8 mouse cellular contexts compared by ENCODE assay signal in genomic region chr15:98676471-98676870, GRCm38 (mm10). TPM values are rescaled to one million over a fixed set of nuclear protein-coding genes. Genes with fewer than 3 reads are reported as not detected.
A peak's percentile ranks its signal among the peaks of the same experiment; 100 is the strongest.
DNase-seq lines count a peak whose midpoint lies in the region; ATAC-seq lines count a peak whose summit lies in the region.

No protein-coding gene starts in this region.

- peaks cover 17% of the 10 kb centered on the region for H3K4me1 ChIP-seq in lung, embryonic 15.5 days
- peaks cover 25% of the 10 kb centered on the region for H3K4me1 ChIP-seq in heart, embryonic 16.5 days (ENCODE audit: control insufficient read depth, insufficient read depth, low read length)
- peaks cover 21% of the 10 kb centered on the region for H3K4me1 ChIP-seq in liver, embryonic 13.5 days (replicated peaks)
- peaks cover 9% of the 10 kb centered on the region; the same call in 1 of the 2 replicates for H3K4me1 ChIP-seq in stomach, embryonic 14.5 days (ENCODE audit: control insufficient read depth, insufficient read depth, low read length)

- no peak overlapping the region for H3K9ac ChIP-seq in lung, embryonic 15.5 days
- H3K9ac ChIP-seq in heart, embryonic 16.5 days (ENCODE audit: low read length) = peak overlapping the region; percentile 41
- H3K9ac ChIP-seq in liver, embryonic 13.5 days = no peak overlapping the region
- H3K9ac ChIP-seq in stomach, embryonic 14.5 days (replicated peaks; ENCODE audit: low read depth, low read length) = no peak overlapping the region

- ATAC-seq in lung, embryonic 15.5 days (ENCODE audit: borderline replicate concordance, extremely low read depth, low FRiP score, low TSS enrichment) = 0 out of 2 replicates have a peak, but pooled peaks have one; percentile 27
- no peak; the same call in 1 of the 2 replicates for ATAC-seq in heart, embryonic 16.5 days (replicated peaks; ENCODE audit: extremely low read depth, insufficient read depth, low FRiP score)
- ATAC-seq in liver, embryonic 13.5 days (ENCODE audit: low read depth) = no peak
- ATAC-seq in stomach, embryonic 14.5 days (ENCODE audit: insufficient number of reproducible peaks, insufficient read depth, low FRiP score, low read depth) = no peak

- peaks cover 65% of the 10 kb centered on the region for H3K27me3 ChIP-seq in lung, embryonic 15.5 days
- peaks cover 30% of the 10 kb centered on the region for H3K27me3 ChIP-seq in heart, embryonic 16.5 days (ENCODE audit: control insufficient read depth, insufficient read depth, low read length)
- peaks cover 84% of the 10 kb centered on the region for H3K27me3 ChIP-seq in liver, embryonic 13.5 days
- 0 out of 2 replicates have a peak, but pooled peaks cover 13% of the 10 kb centered on the region for H3K27me3 ChIP-seq in stomach, embryonic 14.5 days (ENCODE audit: control insufficient read depth, insufficient read depth, low read length)

- H3K4me2 ChIP-seq in lung, embryonic 15.5 days = peak overlapping the region; percentile 88
- peak overlapping the region; percentile 93 for H3K4me2 ChIP-seq in heart, embryonic 16.5 days (ENCODE audit: low read depth, low read length)
- peak overlapping the region; percentile 66 for H3K4me2 ChIP-seq in liver, embryonic 13.5 days
- H3K4me2 ChIP-seq in stomach, embryonic 14.5 days (replicated peaks; ENCODE audit: low read depth, low read length) = peak overlapping the region; percentile 80

- peak overlapping the region; percentile 38 for H3K4me3 ChIP-seq in lung, embryonic 15.5 days
- peak overlapping the region; percentile 58 for H3K4me3 ChIP-seq in heart, embryonic 16.5 days (ENCODE audit: low read length)
- peak overlapping the region; percentile 46 for H3K4me3 ChIP-seq in liver, embryonic 13.5 days (replicated peaks)
- peak overlapping the region; percentile 28; the same call in 1 of the 2 replicates for H3K4me3 ChIP-seq in stomach, embryonic 14.5 days (ENCODE audit: low read depth, low read length)

- no peak overlapping the region for H3K27ac ChIP-seq in lung, embryonic 15.5 days
- H3K27ac ChIP-seq in heart, embryonic 16.5 days (ENCODE audit: low read length) = no peak overlapping the region
- H3K27ac ChIP-seq in liver, embryonic 13.5 days = no peak overlapping the region
- H3K27ac ChIP-seq in stomach, embryonic 14.5 days (ENCODE audit: low read length) = no peak overlapping the region

- no peak for DNase-seq in lung, postnatal 25 days (ENCODE audit: low spot score)
- DNase-seq in cerebellum, adult 11-12 months = peak; percentile 73
- no peak for DNase-seq in liver, embryonic 13.5 days
- no peak for DNase-seq in gastrocnemius, postnatal 10 days
- no peak for DNase-seq in layer of hippocampus, adult 11-12 months (ENCODE audit: low spot score)

- H3K9me3 ChIP-seq in lung, embryonic 15.5 days = no peaks in the 10 kb centered on the region
- H3K9me3 ChIP-seq in heart, embryonic 16.5 days (replicated peaks; ENCODE audit: control insufficient read depth, low read length) = no peaks in the 10 kb centered on the region
- no peaks in the 10 kb centered on the region for H3K9me3 ChIP-seq in liver, embryonic 13.5 days (replicated peaks)
- no peaks in the 10 kb centered on the region for H3K9me3 ChIP-seq in stomach, embryonic 14.5 days (ENCODE audit: control insufficient read depth, low read depth, low read length)

- H3K36me3 ChIP-seq in lung, embryonic 15.5 days = no peaks in the 10 kb centered on the region
- no peaks in the 10 kb centered on the region for H3K36me3 ChIP-seq in heart, embryonic 16.5 days (ENCODE audit: control insufficient read depth, insufficient read depth)
- no peaks in the 10 kb centered on the region for H3K36me3 ChIP-seq in liver, embryonic 13.5 days
- no peaks in the 10 kb centered on the region for H3K36me3 ChIP-seq in stomach, embryonic 14.5 days (ENCODE audit: control insufficient read depth, insufficient read depth, low read length)

- 3% methylated on average over 9 of the region's 9 CpGs for WGBS in lung, embryonic 15.5 days
- WGBS in heart, embryonic 16.5 days = 3% methylated on average over 9 of the region's 9 CpGs
- 3% methylated on average over 9 of the region's 9 CpGs for WGBS in liver, embryonic 13.5 days (ENCODE audit: insufficient replicate concordance)
- 3% methylated on average over 9 of the region's 9 CpGs for WGBS in stomach, embryonic 14.5 days

RNA-seq across cellular contexts. Expression of gene Rnd1, which starts 0.8 kb away (rescaled TPM):
- polyA plus RNA-seq in lung, embryonic 15.5 days (2015; fragmentation: Nextera tagmentation; extraction: Ambion mirVana) = 0.63 and 0.92 TPM in 2 replicates
- 1.1 and 1.7 TPM in 2 replicates for polyA plus RNA-seq in heart, embryonic 16.5 days (2015; fragmentation: Nextera tagmentation; extraction: Ambion mirVana)
- polyA plus RNA-seq in liver, embryonic 13.5 days (2015; fragmentation: Nextera tagmentation; extraction: Ambion mirVana) = 0.35 and 0.37 TPM in 2 replicates
- 0.75 and 0.83 TPM in 2 replicates for polyA plus RNA-seq in stomach, embryonic 14.5 days (2014; fragmentation: Nextera tagmentation; extraction: Ambion mirVana)
- 1 to 10 TPM in 1 of 2 experiments, under 1 TPM in 1; 0.49 to 1.9 TPM for total RNA-seq in gastrocnemius, postnatal 10 days (2021)

RNA-seq across cellular contexts. Expression of gene Ddx23, which starts 13.8 kb away (rescaled TPM):
- 22.5 and 22.9 TPM in 2 replicates for polyA plus RNA-seq in lung, embryonic 15.5 days (2015; fragmentation: Nextera tagmentation; extraction: Ambion mirVana)
- 15.2 and 18.3 TPM in 2 replicates for polyA plus RNA-seq in heart, embryonic 16.5 days (2015; fragmentation: Nextera tagmentation; extraction: Ambion mirVana)
- polyA plus RNA-seq in liver, embryonic 13.5 days (2015; fragmentation: Nextera tagmentation; extraction: Ambion mirVana) = 14.7 and 15.5 TPM in 2 replicates
- 30.1 and 30.3 TPM in 2 replicates for polyA plus RNA-seq in stomach, embryonic 14.5 days (2014; fragmentation: Nextera tagmentation; extraction: Ambion mirVana)
- 10 to 100 TPM; 53.6 to 57.6 TPM for total RNA-seq in gastrocnemius, postnatal 10 days (2021)

RNA-seq across cellular contexts. Expression of gene Ccdc65, which starts 31.5 kb away (rescaled TPM):
- polyA plus RNA-seq in lung, embryonic 15.5 days (2015; fragmentation: Nextera tagmentation; extraction: Ambion mirVana) = 2.1 and 2.8 TPM in 2 replicates
- polyA plus RNA-seq in heart, embryonic 16.5 days (2015; fragmentation: Nextera tagmentation; extraction: Ambion mirVana) = 0.97 and 1.0 TPM in 2 replicates
- 0.06 TPM in 1 of 2 replicates, not detected in the other for polyA plus RNA-seq in liver, embryonic 13.5 days (2015; fragmentation: Nextera tagmentation; extraction: Ambion mirVana)
- polyA plus RNA-seq in stomach, embryonic 14.5 days (2014; fragmentation: Nextera tagmentation; extraction: Ambion mirVana) = 1.2 and 1.4 TPM in 2 replicates
- total RNA-seq in gastrocnemius, postnatal 10 days (2021) = not detected

RNA-seq across cellular contexts. Expression of gene Cacnb3, which starts 45.8 kb away (rescaled TPM):
- polyA plus RNA-seq in lung, embryonic 15.5 days (2015; fragmentation: Nextera tagmentation; extraction: Ambion mirVana) = 26.7 and 27.2 TPM in 2 replicates
- polyA plus RNA-seq in heart, embryonic 16.5 days (2015; fragmentation: Nextera tagmentation; extraction: Ambion mirVana) = 8.2 and 10.5 TPM in 2 replicates
- 1.4 and 1.5 TPM in 2 replicates for polyA plus RNA-seq in liver, embryonic 13.5 days (2015; fragmentation: Nextera tagmentation; extraction: Ambion mirVana)
- polyA plus RNA-seq in stomach, embryonic 14.5 days (2014; fragmentation: Nextera tagmentation; extraction: Ambion mirVana) = 34.4 TPM in 2 replicates
- 10 to 100 TPM; 12.0 to 15.4 TPM for total RNA-seq in gastrocnemius, postnatal 10 days (2021)

RNA-seq across cellular contexts. Expression of gene Fkbp11, which starts 51.5 kb away (rescaled TPM):
- polyA plus RNA-seq in lung, embryonic 15.5 days (2015; fragmentation: Nextera tagmentation; extraction: Ambion mirVana) = 30.0 and 32.6 TPM in 2 replicates
- 23.0 and 27.7 TPM in 2 replicates for polyA plus RNA-seq in heart, embryonic 16.5 days (2015; fragmentation: Nextera tagmentation; extraction: Ambion mirVana)
- polyA plus RNA-seq in liver, embryonic 13.5 days (2015; fragmentation: Nextera tagmentation; extraction: Ambion mirVana) = 91.3 and 91.7 TPM in 2 replicates
- 38.1 and 39.2 TPM in 2 replicates for polyA plus RNA-seq in stomach, embryonic 14.5 days (2014; fragmentation: Nextera tagmentation; extraction: Ambion mirVana)
- 10 to 100 TPM in 1 of 2 experiments, 1 to 10 TPM in 1; 8.0 to 13.1 TPM for total RNA-seq in gastrocnemius, postnatal 10 days (2021)
